Comparison of ENCODE assay signal across 9 mouse cellular contexts in genomic region chrX:17319126-17319583, GRCm38 (mm10). TPM values are rescaled to one million over a fixed set of nuclear protein-coding genes. Genes with fewer than 3 reads are reported as not detected.
DNase-seq lines count a peak whose midpoint lies in the region; ATAC-seq and TF ChIP-seq lines count a peak whose summit lies in the region.
"Had no signal": no experiment of that assay in that cellular context is flagged by ENCODE, and none has a peak within 500 bp of the region (broad histone marks: within the 10 kb centered on the region; RNA-seq: fewer than 3 reads in every experiment).

Efhc2 (minus strand) TSS chrX:17319368.

- no peaks in the 10 kb centered on the region for H3K36me3 ChIP-seq in heart, embryonic 12.5 days
- H3K36me3 ChIP-seq in heart, adult 2 months (ENCODE audit: control insufficient read depth, insufficient read depth, low read length): no peaks in the 10 kb centered on the region
- H3K36me3 ChIP-seq in hindbrain, embryonic 14.5 days (replicated peaks; ENCODE audit: control insufficient read depth, insufficient read depth): no peaks in the 10 kb centered on the region
- no peaks in the 10 kb centered on the region for H3K36me3 ChIP-seq in liver, adult 2 months (ENCODE audit: control insufficient read depth, insufficient read depth, low read length)
- H3K36me3 ChIP-seq in neural tube, embryonic 13.5 days: no peaks in the 10 kb centered on the region

- H3K79me2 ChIP-seq in heart, adult 2 months (replicated peaks; ENCODE audit: control insufficient read depth, insufficient read depth, low read length): no peaks in the 10 kb centered on the region
- H3K79me2 ChIP-seq in liver, adult 2 months (ENCODE audit: control insufficient read depth, insufficient read depth, low read length): no peaks in the 10 kb centered on the region

- 0 out of 2 replicates have a peak, but pooled peaks cover 3% of the 10 kb centered on the region for H3K9me3 ChIP-seq in heart, embryonic 12.5 days (replicated peaks)
- no peaks in the 10 kb centered on the region for H3K9me3 ChIP-seq in hindbrain, embryonic 14.5 days (ENCODE audit: control insufficient read depth, low read length)
- H3K9me3 ChIP-seq in neural tube, embryonic 13.5 days: no peaks in the 10 kb centered on the region

- H3K4me3 ChIP-seq in heart, embryonic 12.5 days: peak within 1 kb of the TSS; percentile 47
- H3K4me3 ChIP-seq in heart, adult 2 months: no peak within 1 kb of the TSS
- H3K4me3 ChIP-seq in hindbrain, embryonic 14.5 days (replicated peaks; ENCODE audit: low read length): peak within 1 kb of the TSS; percentile 37
- H3K4me3 ChIP-seq in liver, adult 2 months (ENCODE audit: insufficient read depth, low read depth, low read length): peak within 1 kb of the TSS; percentile 27; the same call in 1 of the 2 replicates
- peak within 1 kb of the TSS; percentile 40 for H3K4me3 ChIP-seq in neural tube, embryonic 13.5 days

- DNase-seq in heart, adult 2 months: no peak
- DNase-seq in WW6 (ENCODE audit: low read depth, low spot score): peak; percentile 11
- peak; percentile 37 for DNase-seq in embryo, embryonic 11 days
- peak; percentile 40 for DNase-seq in hindbrain, embryonic 14.5 days (ENCODE audit: low spot score)
- DNase-seq in liver, adult 2 months (ENCODE audit: extremely low read depth, low read depth, low spot score): no peak
- DNase-seq in gastrocnemius, adult 8-10 months (ENCODE audit: low spot score in 2 of 2): no peak

- TF ChIP-seq EP300 in heart, adult 2 months (IDR thresholded peaks at IDR 0.05; ENCODE audit: insufficient read depth, low read depth, low read length): no peak

- ATAC-seq in heart, embryonic 12.5 days (ENCODE audit: insufficient number of reproducible peaks, low FRiP score): 0 out of 2 replicates have a peak, but pooled peaks have one; percentile 33
- ATAC-seq in hindbrain, embryonic 14.5 days (ENCODE audit: low FRiP score): peak; percentile 71
- peak; percentile 71; the same call in 1 of the 2 replicates for ATAC-seq in neural tube, embryonic 13.5 days (ENCODE audit: low read depth)

- intact Hi-C loops in heart, adult 2 months (cut with DNase I): no loop called here

- WGBS in heart, embryonic 12.5 days: 13% methylated on average over 17 of the region's 19 CpGs
- WGBS in heart, adult 2 months: 14% methylated on average over 18 of the region's 19 CpGs
- 28% methylated on average over 12 of the region's 19 CpGs for WGBS in hindbrain, embryonic 14.5 days
- WGBS in liver, adult 2 months: 4% methylated on average over 9 of the region's 19 CpGs
- 20% methylated on average over 16 of the region's 19 CpGs for WGBS in neural tube, embryonic 13.5 days

- peak within 1 kb of the TSS; percentile 74 for H3K4me2 ChIP-seq in heart, embryonic 12.5 days
- H3K4me2 ChIP-seq in hindbrain, embryonic 14.5 days (replicated peaks): peak within 1 kb of the TSS; percentile 57
- peak within 1 kb of the TSS; percentile 60 for H3K4me2 ChIP-seq in neural tube, embryonic 13.5 days

- no peak within 1 kb of the TSS for H3K9ac ChIP-seq in heart, embryonic 12.5 days
- H3K9ac ChIP-seq in heart, adult 2 months (ENCODE audit: low read depth, low read length): no peak within 1 kb of the TSS
- H3K9ac ChIP-seq in hindbrain, embryonic 14.5 days: peak within 1 kb of the TSS; percentile 44
- H3K9ac ChIP-seq in liver, adult 2 months (ENCODE audit: low read depth, low read length): no peak within 1 kb of the TSS
- peak within 1 kb of the TSS; percentile 58 for H3K9ac ChIP-seq in neural tube, embryonic 13.5 days

- TF ChIP-seq CTCF in heart, adult 2 months (IDR thresholded peaks at IDR 0.05): no peak
- TF ChIP-seq CTCF in liver, adult 2 months (IDR thresholded peaks at IDR 0.05; ENCODE audit: low read depth, low read length): no peak

- no peaks in the 10 kb centered on the region for H3K27me3 ChIP-seq in heart, embryonic 12.5 days (replicated peaks)
- no peaks in the 10 kb centered on the region for H3K27me3 ChIP-seq in heart, adult 2 months (ENCODE audit: control insufficient read depth, insufficient read depth, low read length)
- H3K27me3 ChIP-seq in hindbrain, embryonic 14.5 days (ENCODE audit: control insufficient read depth, insufficient read depth, low read length): no peaks in the 10 kb centered on the region
- H3K27me3 ChIP-seq in liver, adult 2 months (ENCODE audit: control insufficient read depth, insufficient read depth, low read length): no peaks in the 10 kb centered on the region
- H3K27me3 ChIP-seq in neural tube, embryonic 13.5 days: no peaks in the 10 kb centered on the region
- H3K27me3 ChIP-seq: CH12.LX had no signal

- no peak for TF ChIP-seq POLR2A in heart, adult 2 months (IDR thresholded peaks at IDR 0.05; ENCODE audit: insufficient read depth, low read depth, low read length)
- TF ChIP-seq POLR2A in liver, adult 2 months (IDR thresholded peaks at IDR 0.05; ENCODE audit: extremely low read depth, insufficient read depth, low read length): no peak

- no peak within 1 kb of the TSS for H3K27ac ChIP-seq in heart, embryonic 12.5 days (ENCODE audit: poor library complexity, severe bottlenecking)
- H3K27ac ChIP-seq in heart, adult 2 months: no peak within 1 kb of the TSS
- 0 out of 2 replicates have a peak within 1 kb of the TSS, but pooled peaks have one; percentile 5 for H3K27ac ChIP-seq in hindbrain, embryonic 14.5 days
- no peak within 1 kb of the TSS for H3K27ac ChIP-seq in liver, adult 2 months (replicated peaks; ENCODE audit: insufficient read depth, low read depth, low read length)
- H3K27ac ChIP-seq in neural tube, embryonic 13.5 days (replicated peaks): no peak within 1 kb of the TSS

- no peaks in the 10 kb centered on the region for H3K4me1 ChIP-seq in heart, embryonic 12.5 days (replicated peaks)
- no peaks in the 10 kb centered on the region for H3K4me1 ChIP-seq in heart, adult 2 months (ENCODE audit: control insufficient read depth, insufficient read depth, low read length)
- H3K4me1 ChIP-seq in hindbrain, embryonic 14.5 days (replicated peaks; ENCODE audit: control insufficient read depth, insufficient read depth, low read length): 0 out of 2 replicates have a peak, but pooled peaks cover 4% of the 10 kb centered on the region
- no peaks in the 10 kb centered on the region for H3K4me1 ChIP-seq in liver, adult 2 months (ENCODE audit: control insufficient read depth, insufficient read depth, low read length)
- H3K4me1 ChIP-seq in neural tube, embryonic 13.5 days (replicated peaks): no peaks in the 10 kb centered on the region

RNA-seq across cellular contexts. Expression of gene Efhc2, which starts in this region (rescaled TPM):
- 0.23 and 0.32 TPM in 2 replicates for polyA plus RNA-seq in heart, embryonic 12.5 days (2016; fragmentation: Nextera tagmentation; extraction: Ambion mirVana)
- total RNA-seq in heart, adult 2 months (2021): under 1 TPM; 0.09 to 0.26 TPM
- polyA plus RNA-seq in heart, adult 2 months (2012; rRNA removed): 0.10 and 0.12 TPM in 2 replicates
- polyA plus RNA-seq in hindbrain, embryonic 14.5 days (2014; fragmentation: Nextera tagmentation; extraction: Ambion mirVana): 2.7 and 3.5 TPM in 2 replicates
- total RNA-seq in liver, adult 2 months (2014; rRNA removed): 0.09 TPM in 1 of 2 replicates, not detected in the other
- polyA plus RNA-seq in liver, adult 2 months (2012; rRNA removed): not detected in 2 replicates
- polyA plus RNA-seq in neural tube, embryonic 13.5 days (2015; fragmentation: Nextera tagmentation; extraction: Ambion mirVana): 1.2 and 1.9 TPM in 2 replicates
- total RNA-seq in gastrocnemius, adult 8-10 months (2022): under 1 TPM; 0.11 to 0.56 (median 0.25) TPM
- total RNA-seq: CH12.LX had no signal

Comparison
In these comparisons a context has a peak if more than half of its experiments do, and no peak if none do; other contexts are left out.
1. Peak in ATAC-seq, H3K4me3 ChIP-seq and H3K4me2 ChIP-seq in heart, embryonic 12.5 days; RNA of the gene not detected or under 1 TPM.
2. H3K9ac ChIP-seq: peak in hindbrain, embryonic 14.5 days (single experiment) and neural tube, embryonic 13.5 days (single experiment); none in heart, embryonic 12.5 days (single experiment), heart, adult 2 months (single experiment) and liver, adult 2 months (single experiment).
3. DNase-seq: peak in WW6 (single experiment), embryo, embryonic 11 days (single experiment) and hindbrain, embryonic 14.5 days (single experiment); none in heart, adult 2 months (0 of 2), liver, adult 2 months (single experiment) and gastrocnemius, adult 8-10 months (0 of 2).
4. Peak in every context shown above with its lines, with median percentiles within 50 percentile points of each other: ATAC-seq and H3K4me2 ChIP-seq.